Mouse (Mus musculus) liver, embryonic 14.5 days (tissue): ENCODE data around the gene Sh3pxd2b.

Source experiments
- CTCF ChIP-seq: IDR thresholded peaks from 2 replicates; pipeline ENCODE4 v1.5.1; 2016; ENCODE audit warnings: antibody characterized with exemption, low read depth, control low read depth
- EP300 ChIP-seq: IDR thresholded peaks from 2 replicates; pipeline ENCODE4 v1.6.1; 2016; ENCODE audit warnings: antibody characterized with exemption, low read depth

- TF ChIP-seq EP300 (no peak), CTCF (no peak)
These were observed 108.0 kb downstream of the Sh3pxd2b start for GRCm38 (mm10) chr11:32455507-32456141.
